In the genomic region with DNA sequence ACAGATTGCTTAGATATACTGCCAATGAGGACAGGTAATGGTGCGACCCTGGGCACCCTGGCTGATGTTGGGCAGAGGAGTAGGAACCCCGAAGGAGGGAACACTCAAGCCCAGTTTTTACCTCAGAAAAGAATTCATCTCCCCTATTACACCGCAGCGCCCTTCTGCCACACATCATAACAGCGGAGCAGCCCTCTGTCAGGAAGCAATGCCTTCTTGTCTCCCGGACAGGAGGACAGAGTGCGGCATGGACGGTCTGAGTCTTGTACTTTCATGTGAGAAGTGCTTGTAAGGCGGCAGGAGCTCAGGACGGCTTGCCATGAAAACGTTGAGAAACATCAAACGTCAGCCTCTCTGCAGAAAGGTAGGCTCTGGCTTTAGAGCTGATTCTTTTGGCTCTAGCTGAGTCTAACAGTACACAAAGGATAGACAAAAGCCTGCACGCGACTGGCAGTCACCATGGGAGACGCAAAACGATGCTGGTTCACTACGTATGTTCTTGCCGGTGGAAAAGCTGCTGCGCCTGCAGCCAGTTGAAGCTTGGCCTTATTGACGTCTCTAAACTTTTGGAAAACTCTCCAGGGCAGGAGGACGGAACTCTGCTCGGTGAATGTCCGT, we compare ENCODE assay signal across 12 mouse cellular contexts. TPM values are rescaled to one million over a fixed set of nuclear protein-coding genes. Genes with fewer than 3 reads are reported as not detected.
DNase-seq lines count a peak whose midpoint lies in the region; ATAC-seq lines count a peak whose summit lies in the region.
"Had no signal": no experiment of that assay in that cellular context is flagged by ENCODE, and none has a peak within 500 bp of the region (broad histone marks: within the 10 kb centered on the region; RNA-seq: fewer than 3 reads in every experiment).

No protein-coding gene starts in this region.

- ATAC-seq in neural tube, embryonic 11.5 days (ENCODE audit: insufficient read depth, low FRiP score, low TSS enrichment) = no peak
- ATAC-seq in hindbrain, embryonic 16.5 days = peak; percentile 76; the same call in 1 of the 2 replicates
- no peak for ATAC-seq in neural tube, embryonic 13.5 days (ENCODE audit: low read depth)

- H3K9ac ChIP-seq in neural tube, embryonic 11.5 days (ENCODE audit: low read length) = no peak overlapping the region
- H3K9ac ChIP-seq in hindbrain, embryonic 16.5 days (ENCODE audit: low read depth, low read length) = peak overlapping the region; percentile 39
- H3K9ac ChIP-seq in neural tube, embryonic 13.5 days = peak overlapping the region; percentile 59

- DNase-seq in neural tube, embryonic 11.5 days (ENCODE audit: low spot score) = no peak
- no peak for DNase-seq in neural tube, embryonic 10.5 days (ENCODE audit: extremely low spot score, low spot score)
- DNase-seq in forebrain, embryonic 10.5 days (ENCODE audit: extremely low spot score, low spot score) = peak; percentile 38
- DNase-seq in gastrocnemius, postnatal 10 days = no peak
- DNase-seq in thymus, postnatal 0 days (ENCODE audit: low spot score) = no peak
- no peak for DNase-seq in cerebellum, postnatal 25 days
- DNase-seq: kidney, adult 9 months; lung, adult 2 months; retina, postnatal 1 day had no signal

- WGBS in neural tube, embryonic 11.5 days = 68% methylated on average over 23 of the region's 23 CpGs
- WGBS in forebrain, embryonic 10.5 days = 67% methylated on average over 23 of the region's 23 CpGs
- 33% methylated on average over 23 of the region's 23 CpGs for WGBS in hindbrain, embryonic 16.5 days
- WGBS in neural tube, embryonic 13.5 days = 48% methylated on average over 23 of the region's 23 CpGs

- H3K4me2 ChIP-seq in neural tube, embryonic 11.5 days (ENCODE audit: low read depth) = 0 out of 2 replicates have a peak overlapping the region, but pooled peaks have one; percentile 20
- peak overlapping the region; percentile 54 for H3K4me2 ChIP-seq in hindbrain, embryonic 16.5 days (ENCODE audit: low read length)
- peak overlapping the region; percentile 43 for H3K4me2 ChIP-seq in neural tube, embryonic 13.5 days

- H3K4me1 ChIP-seq in neural tube, embryonic 11.5 days (ENCODE audit: control insufficient read depth, insufficient read depth, low read length) = no peaks in the 10 kb centered on the region
- peaks cover 26% of the 10 kb centered on the region for H3K4me1 ChIP-seq in forebrain, embryonic 10.5 days
- H3K4me1 ChIP-seq in hindbrain, embryonic 16.5 days (ENCODE audit: control insufficient read depth, insufficient read depth, low read depth, low read length) = peaks cover 5% of the 10 kb centered on the region
- H3K4me1 ChIP-seq in neural tube, embryonic 13.5 days (replicated peaks) = peaks cover 9% of the 10 kb centered on the region

- H3K9me3 ChIP-seq in neural tube, embryonic 11.5 days (ENCODE audit: control insufficient read depth, low read length) = no peaks in the 10 kb centered on the region
- H3K9me3 ChIP-seq in forebrain, embryonic 10.5 days = no peaks in the 10 kb centered on the region
- H3K9me3 ChIP-seq in hindbrain, embryonic 16.5 days (ENCODE audit: control insufficient read depth, low read length) = no peaks in the 10 kb centered on the region
- H3K9me3 ChIP-seq in neural tube, embryonic 13.5 days = no peaks in the 10 kb centered on the region

- H3K27me3 ChIP-seq in neural tube, embryonic 11.5 days (ENCODE audit: control insufficient read depth, insufficient read depth, low read length) = no peaks in the 10 kb centered on the region
- H3K27me3 ChIP-seq in forebrain, embryonic 10.5 days (ENCODE audit: poor library complexity, severe bottlenecking) = no peaks in the 10 kb centered on the region
- no peaks in the 10 kb centered on the region for H3K27me3 ChIP-seq in hindbrain, embryonic 16.5 days (replicated peaks; ENCODE audit: control insufficient read depth, insufficient read depth, low read length)
- no peaks in the 10 kb centered on the region for H3K27me3 ChIP-seq in neural tube, embryonic 13.5 days

- H3K4me3 ChIP-seq in neural tube, embryonic 11.5 days (ENCODE audit: low read depth, low read length) = no peak overlapping the region
- H3K4me3 ChIP-seq in forebrain, embryonic 10.5 days = peak overlapping the region; percentile 27; the same call in 1 of the 2 replicates
- H3K4me3 ChIP-seq in hindbrain, embryonic 16.5 days (ENCODE audit: low read length) = peak overlapping the region; percentile 27
- H3K4me3 ChIP-seq in neural tube, embryonic 13.5 days = no peak overlapping the region

- H3K27ac ChIP-seq in neural tube, embryonic 11.5 days (ENCODE audit: low read depth, low read length) = no peak overlapping the region
- peak overlapping the region; percentile 74 for H3K27ac ChIP-seq in forebrain, embryonic 10.5 days
- H3K27ac ChIP-seq in hindbrain, embryonic 16.5 days (ENCODE audit: low read depth, low read length) = no peak overlapping the region
- H3K27ac ChIP-seq in neural tube, embryonic 13.5 days (replicated peaks) = no peak overlapping the region
- H3K27ac ChIP-seq: stomach, postnatal 0 days had no signal

- H3K36me3 ChIP-seq in neural tube, embryonic 11.5 days (ENCODE audit: control insufficient read depth, insufficient read depth, low read length) = no peaks in the 10 kb centered on the region
- H3K36me3 ChIP-seq in forebrain, embryonic 10.5 days (replicated peaks) = no peaks in the 10 kb centered on the region
- no peaks in the 10 kb centered on the region for H3K36me3 ChIP-seq in hindbrain, embryonic 16.5 days (ENCODE audit: control insufficient read depth, insufficient read depth, low read length)
- H3K36me3 ChIP-seq in neural tube, embryonic 13.5 days = no peaks in the 10 kb centered on the region

RNA-seq across cellular contexts. Expression of a gene that starts 44.8 kb away (rescaled TPM):
- 18.5 and 18.9 TPM in 2 replicates for polyA plus RNA-seq in neural tube, embryonic 11.5 days (2014; fragmentation: Nextera tagmentation; extraction: Ambion mirVana)
- polyA plus RNA-seq in forebrain, embryonic 10.5 days (2016; fragmentation: Nextera tagmentation; extraction: Ambion mirVana) = 8.5 and 8.6 TPM in 2 replicates
- 9.2 and 10.0 TPM in 2 replicates for polyA plus RNA-seq in hindbrain, embryonic 16.5 days (2015; fragmentation: Nextera tagmentation; extraction: Ambion mirVana)
- 13.5 and 16.7 TPM in 2 replicates for polyA plus RNA-seq in neural tube, embryonic 13.5 days (2015; fragmentation: Nextera tagmentation; extraction: Ambion mirVana)
- 10 to 100 TPM; 20.9 to 24.9 TPM for total RNA-seq in gastrocnemius, postnatal 10 days (2021)
- 8.9 and 13.0 TPM in 2 replicates for polyA plus RNA-seq in thymus, postnatal 0 days (2015; fragmentation: Nextera tagmentation; extraction: Ambion mirVana)

Comparison
In these comparisons a context has a peak if more than half of its experiments do, and no peak if none do; other contexts are left out.
1. H3K4me3 ChIP-seq: peak in forebrain, embryonic 10.5 days (single experiment) and hindbrain, embryonic 16.5 days (single experiment); none in neural tube, embryonic 11.5 days (single experiment) and neural tube, embryonic 13.5 days (single experiment).
2. Peak in every context shown above with its lines, with median percentiles within 50 percentile points of each other: H3K4me2 ChIP-seq.